Mouse (Mus musculus) spleen, adult 2 months (tissue): ENCODE measurements around the gene Mmp9. TPM values are rescaled to one million over a fixed set of nuclear protein-coding genes. Genes with fewer than 3 reads are reported as not detected.

Experiments
- DNase-seq, 2 experiments: peaks; one replicate each; pipeline versions ENCODE4 v3.0.0 to v3.0.0-alpha.2; 2012 to 2021; ENCODE audit warnings: low spot score in 2 of 2, low read depth in 1 of 2
- H3K27ac ChIP-seq: fragments of 200-500 bp; 2 replicates; pipeline ENCODE4 v1.5.1; 2012; ENCODE audit warnings: low read length, inconsistent platforms; ENCODE audit not compliant: insufficient read depth
- H3K27me3 ChIP-seq: fragments of 200-500 bp; 2 replicates; pipeline ENCODE4 v1.6.1; 2012; ENCODE audit warnings: mild to moderate bottlenecking, moderate library complexity, low read length, inconsistent platforms; ENCODE audit not compliant: control insufficient read depth, insufficient read depth
- H3K36me3 ChIP-seq: fragments of 200-500 bp; 2 replicates; pipeline ENCODE4 v1.6.1; 2012; ENCODE audit warnings: mild to moderate bottlenecking, low read length, inconsistent platforms; ENCODE audit not compliant: control insufficient read depth, insufficient read depth
- H3K4me1 ChIP-seq: fragments of 200-500 bp; 2 replicates; pipeline ENCODE4 v1.6.1; 2011; ENCODE audit warnings: inconsistent platforms; ENCODE audit not compliant: control insufficient read depth, insufficient read depth, insufficient read length
- H3K4me3 ChIP-seq: fragments of 200-500 bp; 2 replicates; pipeline ENCODE4 v1.5.1; 2011; ENCODE audit warnings: mild to moderate bottlenecking, inconsistent platforms; ENCODE audit not compliant: insufficient read depth, insufficient read length; ENCODE audit errors: extremely low read depth
- CTCF ChIP-seq: fragments of 200-500 bp; IDR thresholded peaks from 2 replicates; pipeline ENCODE4 v1.5.1; 2011; ENCODE audit warnings: mild to moderate bottlenecking, inconsistent platforms; ENCODE audit not compliant: insufficient read depth, insufficient read length, insufficient replicate concordance; ENCODE audit errors: extremely low read depth
- POLR2A ChIP-seq: fragments of 200-500 bp; IDR thresholded peaks from 2 replicates; pipeline ENCODE4 v1.6.1; 2011; ENCODE audit warnings: low read depth, low read length, inconsistent platforms
- WGBS: fragments of 180-500 bp; shearing (Covaris S2); methylation state at CpG from one replicate; pipeline ENCODE4 v1.1.7; 2018; 5-methylcytosine and 5-hydroxymethylcytosine counted together
- polyA plus RNA-seq: library from polyadenylated mRNA; depleted of rRNA; stranded (reverse); fragments of >200 nt; gene quantifications from 2 replicates; pipeline ENCODE4 v1.2.3, GENCODE M21; 2012

Mmp9 gene
- polyA plus RNA-seq, 1 experiment, result 16.0 TPM

GRCm38 (mm10) chr2:164912151-164912550 lies 28.4 kb upstream of the Mmp9 start:
- H3K27me3 ChIP-seq, result no peaks in the 10 kb centered on the region
- peak overlapping the region; percentile 100 for H3K27ac ChIP-seq
- TF ChIP-seq CTCF, result no peak
- peak overlapping the region; percentile 96 for H3K4me3 ChIP-seq
- H3K36me3 ChIP-seq, result peaks cover 14% of the 10 kb centered on the region
- H3K4me1 ChIP-seq, result peaks cover 25% of the 10 kb centered on the region; the same call in 1 of the 2 replicates
- WGBS, result 5% methylated on average over 12 of the region's 12 CpGs
- DNase-seq, result peak in 1 of 2 experiments; percentile 41

- 55% methylated on average over 8 of the region's 9 CpGs for WGBS
- Histone ChIP-seq H3K36me3 (peaks cover 8% of the 10 kb centered on the region), H3K27ac (peak overlapping the region; percentile 100), H3K4me3 (no peak overlapping the region; the same call in 1 of the 2 replicates), H3K27me3 (no peaks in the 10 kb centered on the region), H3K4me1 (peaks cover 29% of the 10 kb centered on the region; the same call in 1 of the 2 replicates)
- no peak for DNase-seq
- TF ChIP-seq CTCF (no peak), POLR2A (no peak)
These were observed 27.7 kb upstream of the Mmp9 start for GRCm38 (mm10) chr2:164912749-164913427.

GRCm38 (mm10) chr2:164913428-164913786 lies 27.2 kb upstream of the Mmp9 start:
- Histone ChIP-seq H3K36me3 (peaks cover 5% of the 10 kb centered on the region), H3K27me3 (no peaks in the 10 kb centered on the region), H3K4me3 (no peak overlapping the region; the same call in 1 of the 2 replicates), H3K27ac (peak overlapping the region; percentile 91), H3K4me1 (peaks cover 29% of the 10 kb centered on the region; the same call in 1 of the 2 replicates)
- WGBS, result 28% methylated on average over 2 of the region's 2 CpGs
- no peak for TF ChIP-seq CTCF
- peak; percentile 20; the same call in 1 of the 2 replicates for TF ChIP-seq POLR2A
- peak; percentile 73 to 87 for DNase-seq

- no peak overlapping the region for H3K4me3 ChIP-seq
- no peak for DNase-seq
- H3K36me3 ChIP-seq, result no peaks in the 10 kb centered on the region
- no peaks in the 10 kb centered on the region for H3K27me3 ChIP-seq
- H3K27ac ChIP-seq, result no peak overlapping the region
- TF ChIP-seq POLR2A (no peak), CTCF (no peak)
- peaks cover 21% of the 10 kb centered on the region; the same call in 1 of the 2 replicates for H3K4me1 ChIP-seq
- WGBS, result 30% methylated on average over 5 of the region's 5 CpGs
These were observed 23.8 kb upstream of the Mmp9 start for GRCm38 (mm10) chr2:164916820-164917219.

- Histone ChIP-seq H3K4me1 (peaks cover 18% of the 10 kb centered on the region; the same call in 1 of the 2 replicates), H3K4me3 (no peak overlapping the region), H3K36me3 (no peaks in the 10 kb centered on the region), H3K27ac (no peak overlapping the region), H3K27me3 (no peaks in the 10 kb centered on the region)
- DNase-seq, result no peak
- TF ChIP-seq POLR2A (no peak), CTCF (no peak)
- WGBS, result 63% methylated on average over 10 of the region's 10 CpGs
These were observed 23.2 kb upstream of the Mmp9 start for GRCm38 (mm10) chr2:164917371-164917770.

- no peak overlapping the region for H3K27ac ChIP-seq
- no peaks in the 10 kb centered on the region for H3K27me3 ChIP-seq
- 79% methylated on average over 5 of the region's 5 CpGs for WGBS
- H3K4me1 ChIP-seq, result peaks cover 12% of the 10 kb centered on the region; the same call in 1 of the 2 replicates
- peak in 1 of 2 experiments; percentile 44 for DNase-seq
- TF ChIP-seq POLR2A (no peak), CTCF (peak; percentile 48; the same call in 1 of the 2 replicates)
- no peak overlapping the region for H3K4me3 ChIP-seq
- no peaks in the 10 kb centered on the region for H3K36me3 ChIP-seq
These were observed 22.3 kb upstream of the Mmp9 start for GRCm38 (mm10) chr2:164918325-164918724.

- WGBS, result 75% methylated on average over 7 of the region's 7 CpGs
- Histone ChIP-seq H3K27me3 (no peaks in the 10 kb centered on the region), H3K36me3 (no peaks in the 10 kb centered on the region), H3K4me1 (peaks cover 4% of the 10 kb centered on the region; the same call in 1 of the 2 replicates), H3K4me3 (no peak overlapping the region), H3K27ac (no peak overlapping the region)
- no peak for DNase-seq
- TF ChIP-seq CTCF, result no peak
- no peak for TF ChIP-seq POLR2A
These were observed 18.6 kb upstream of the Mmp9 start for GRCm38 (mm10) chr2:164921984-164922383.
